Comparison of ENCODE assay signal across 13 mouse cellular contexts in genomic region chr9:104355521-104356270, GRCm38 (mm10). TPM values are rescaled to one million over a fixed set of nuclear protein-coding genes. Genes with fewer than 3 reads are reported as not detected.
DNase-seq lines count a peak whose midpoint lies in the region; ATAC-seq lines count a peak whose summit lies in the region.
"Had no signal": no experiment of that assay in that cellular context is flagged by ENCODE, and none has a peak within 500 bp of the region (broad histone marks: within the 10 kb centered on the region; RNA-seq: fewer than 3 reads in every experiment).

No protein-coding gene starts in this region.

- H3K27ac ChIP-seq in liver, embryonic 15.5 days (replicated peaks), result peak overlapping the region; percentile 48; the same call in 1 of the 2 replicates
- no peak overlapping the region for H3K27ac ChIP-seq in embryonic facial prominence, embryonic 10.5 days (replicated peaks)
- H3K27ac ChIP-seq: heart, embryonic 10.5 days had no signal

- peak; percentile 70 for ATAC-seq in liver, embryonic 15.5 days (ENCODE audit: insufficient read depth)
- ATAC-seq in erythroblast, adult 5-6 weeks (replicated peaks; ENCODE audit: low FRiP score, poor library complexity, severe bottlenecking), result no peak

- H3K4me1 ChIP-seq in liver, embryonic 15.5 days (replicated peaks), result no peaks in the 10 kb centered on the region
- H3K4me1 ChIP-seq in embryonic facial prominence, embryonic 10.5 days, result peaks cover 5% of the 10 kb centered on the region
- H3K4me1 ChIP-seq: heart, embryonic 10.5 days; megakaryocyte, embryonic 14.5 days had no signal

- no peaks in the 10 kb centered on the region for H3K27me3 ChIP-seq in liver, embryonic 15.5 days
- H3K27me3 ChIP-seq in embryonic facial prominence, embryonic 10.5 days (replicated peaks; ENCODE audit: low read depth, poor library complexity, severe bottlenecking), result no peaks in the 10 kb centered on the region
- H3K27me3 ChIP-seq: megakaryocyte, embryonic 14.5 days had no signal

- H3K4me3 ChIP-seq in liver, embryonic 15.5 days (replicated peaks), result no peak overlapping the region
- no peak overlapping the region for H3K4me3 ChIP-seq in embryonic facial prominence, embryonic 10.5 days
- H3K4me3 ChIP-seq: erythroblast, embryonic 14.5 days; heart, embryonic 10.5 days; megakaryocyte, embryonic 14.5 days; myocyte had no signal

- H3K4me2 ChIP-seq in liver, embryonic 15.5 days, result peak overlapping the region; percentile 38

- WGBS in liver, embryonic 15.5 days (ENCODE audit: insufficient replicate concordance), result 69% methylated on average over 8 of the region's 8 CpGs
- WGBS in embryonic facial prominence, embryonic 10.5 days, result 80% methylated on average over 8 of the region's 8 CpGs

- H3K9me3 ChIP-seq in liver, embryonic 15.5 days (replicated peaks), result no peaks in the 10 kb centered on the region
- H3K9me3 ChIP-seq in embryonic facial prominence, embryonic 10.5 days, result no peaks in the 10 kb centered on the region
- H3K9me3 ChIP-seq: heart, embryonic 10.5 days had no signal

- no peaks in the 10 kb centered on the region for H3K36me3 ChIP-seq in liver, embryonic 15.5 days (replicated peaks)
- no peaks in the 10 kb centered on the region for H3K36me3 ChIP-seq in embryonic facial prominence, embryonic 10.5 days (replicated peaks)
- H3K36me3 ChIP-seq: heart, embryonic 10.5 days had no signal

- DNase-seq in thymus, postnatal 14 days, result peak; percentile 10
- no peak for DNase-seq in thymus, postnatal 25 days
- peak; percentile 70 for DNase-seq in kidney, adult 9 months
- DNase-seq in ovary, postnatal 10 days (ENCODE audit: low spot score), result no peak
- DNase-seq in embryonic facial prominence, embryonic 10.5 days (ENCODE audit: low spot score), result no peak
- DNase-seq: adrenal gland, postnatal 10 days; heart, postnatal 4 days had no signal

- H3K9ac ChIP-seq in liver, embryonic 15.5 days, result no peak overlapping the region

RNA-seq across cellular contexts. Expression of gene Acpp, which starts 18.1 kb away (rescaled TPM):
- polyA plus RNA-seq in liver, embryonic 15.5 days (2015; fragmentation: Nextera tagmentation; extraction: Ambion mirVana), result 0.54 and 0.69 TPM in 2 replicates
- polyA plus RNA-seq in embryonic facial prominence, embryonic 10.5 days (2016; fragmentation: Nextera tagmentation; extraction: Ambion mirVana), result 0.53 and 0.97 TPM in 2 replicates
- total RNA-seq in erythroblast, adult 5-6 weeks (2015; ENCODE audit: low replicate concordance), result 3.3 and 5.9 TPM in 2 replicates
- 2.5 and 4.4 TPM in 2 replicates for total RNA-seq in erythroblast, adult 5-6 weeks (2017; ENCODE audit: low replicate concordance)
- polyA plus RNA-seq: erythroblast, embryonic 14.5 days had no signal

Comparison
In these comparisons a context has a peak if more than half of its experiments do, and no peak if none do; other contexts are left out.
1. DNase-seq: peak in thymus, postnatal 14 days (single experiment) and kidney, adult 9 months (single experiment); none in thymus, postnatal 25 days (single experiment), ovary, postnatal 10 days (single experiment) and embryonic facial prominence, embryonic 10.5 days (single experiment).